Mouse (Mus musculus) left cerebral cortex, postnatal 36 days (tissue): ENCODE measurements at regions not wholly inside any gene's neighbourhood (a gene's known extent, or its start where the extent isn't known, plus 50 kb on each side); places are given as distances from the start of the nearest gene placed in this dataset.

ENCODE experiments used
- DNase-seq, 2 experiments: peaks; one replicate each; pipeline ENCODE4 v3.0.0; 2021 to 2022; ENCODE audit warnings: low spot score in 2 of 2, mixed read lengths in 1 of 2
- intact Hi-C: fragments of 180-260 bp; cut with DNase I; formaldehyde crosslinking; loops from one replicate; pipeline ENCODE4 v1.15.1; 2025

GRCm38 (mm10) chr8:115554185-115554584, 153.4 kb downstream of the Maf start:
- intact Hi-C loops: no loop called here
- no peak for DNase-seq

- no peak for DNase-seq
- intact Hi-C loops: no loop called here
Measured at GRCm38 (mm10) chr8:115551262-115551661, 156.3 kb downstream of the Maf start.

- DNase-seq: no peak
- intact Hi-C loops: no loop called here
Measured at GRCm38 (mm10) chr8:115549112-115549511, 158.5 kb downstream of the Maf start.

- DNase-seq: no peak
- intact Hi-C loops: no loop called here
Measured at GRCm38 (mm10) chr8:115544067-115544466, 163.5 kb downstream of the Maf start.

DNA sequence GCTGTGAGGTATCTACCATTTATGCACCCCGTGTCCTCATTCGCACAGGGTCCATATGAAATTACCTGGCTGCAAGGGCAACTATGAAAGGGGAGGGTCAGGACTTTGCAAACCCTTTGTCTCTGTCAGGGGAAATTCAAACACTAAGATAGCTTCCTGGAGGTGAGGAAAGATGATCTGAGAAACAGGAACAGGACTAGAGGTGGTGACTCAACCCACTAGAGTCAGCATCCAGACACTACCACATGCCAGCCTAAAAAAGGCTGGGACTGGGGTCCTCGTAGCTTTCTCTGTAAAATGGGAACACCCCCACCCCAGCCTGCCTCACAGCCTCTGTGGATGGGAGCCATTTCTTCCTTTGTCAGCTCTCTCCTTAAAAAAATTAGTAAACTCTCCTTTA, 164.7 kb downstream of the Maf start:
- DNase-seq: no peak
- intact Hi-C loops: no loop called here

DNA sequence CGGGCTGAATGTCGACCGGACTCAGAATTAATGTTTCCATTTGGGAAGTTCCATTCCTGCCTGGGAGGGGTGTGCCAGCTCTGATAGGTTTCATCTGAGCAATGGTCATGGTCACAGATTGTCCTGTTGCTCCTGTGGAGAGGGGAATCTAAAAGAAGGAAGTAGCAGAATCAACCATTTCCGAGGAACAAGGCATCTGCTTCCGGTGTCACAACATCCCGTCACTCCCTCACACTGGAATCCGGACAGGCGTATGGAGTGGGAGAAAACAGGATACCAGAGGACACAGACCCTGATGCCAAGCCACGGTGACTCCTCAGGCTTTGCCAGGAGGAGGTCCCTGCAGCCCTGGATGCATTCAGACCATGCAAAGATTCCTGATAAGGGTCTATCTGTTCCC, 168.0 kb downstream of the Maf start:
- intact Hi-C loops: no loop called here
- DNase-seq: no peak

GRCm38 (mm10) chr8:115538236-115538635, 169.4 kb downstream of the Maf start:
- intact Hi-C loops: no loop called here
- DNase-seq: no peak

GRCm38 (mm10) chr8:115537761-115538160, 169.8 kb downstream of the Maf start:
- DNase-seq: no peak
- intact Hi-C loops: no loop called here

DNA sequence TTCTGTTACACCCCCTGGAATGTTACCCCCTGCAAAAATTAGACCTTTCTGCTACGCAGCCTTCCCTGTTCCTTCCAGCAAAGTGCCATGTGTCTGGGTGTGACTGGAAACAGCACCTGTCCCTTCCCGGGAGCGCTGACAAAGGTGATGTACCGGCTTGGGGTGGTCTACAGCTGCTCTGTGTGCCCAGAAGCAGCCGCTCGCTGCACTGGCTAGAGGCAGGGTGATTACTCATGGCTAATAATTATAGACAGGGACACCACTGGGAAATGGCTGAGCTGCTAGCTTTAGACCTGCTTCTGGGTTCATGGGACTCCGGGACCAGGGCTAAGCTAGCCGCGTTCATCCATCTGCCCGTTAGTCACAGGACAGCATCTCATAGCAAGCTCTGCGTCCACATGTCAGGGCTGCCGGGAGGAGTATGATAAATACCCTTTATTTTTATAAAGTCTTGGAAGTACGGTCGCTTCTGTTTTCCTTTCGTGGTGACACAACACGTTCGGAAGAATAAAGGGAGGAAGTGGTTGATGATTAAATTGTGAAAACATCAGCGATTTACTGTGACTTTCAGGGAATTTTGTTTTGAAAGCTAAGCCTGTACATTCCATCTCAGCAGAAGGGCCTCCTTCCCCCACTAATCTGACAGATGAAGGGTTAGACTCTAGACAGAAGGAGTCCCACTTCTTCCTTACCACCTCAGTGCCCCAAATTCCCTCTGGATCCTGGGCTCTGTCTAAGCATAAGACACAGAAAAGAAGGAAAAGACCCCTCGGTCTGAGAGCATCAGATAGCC, 170.8 kb downstream of the Maf start:
- intact Hi-C loops: no loop called here
- DNase-seq: no peak

DNA sequence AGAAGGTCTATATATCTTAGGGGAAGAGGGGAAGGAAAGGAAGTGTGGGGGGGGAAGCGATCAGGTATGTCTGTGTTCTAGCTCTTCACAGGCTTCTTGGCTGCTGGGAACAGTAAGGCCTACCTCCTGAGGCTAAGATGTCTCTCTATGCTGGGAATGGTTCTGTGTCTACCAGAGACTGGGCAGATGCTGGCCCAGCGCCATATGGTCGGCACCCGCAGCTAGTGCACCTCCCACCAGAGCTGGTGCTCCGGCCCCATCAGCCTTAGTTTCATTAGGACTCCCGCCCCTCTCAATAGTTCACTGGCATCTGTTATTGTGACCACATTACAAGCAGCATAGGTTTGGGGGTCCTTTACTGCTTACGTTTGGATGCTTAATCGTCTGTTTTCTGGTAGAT, 171.6 kb downstream of the Maf start:
- intact Hi-C loops: no loop called here
- DNase-seq: no peak

- intact Hi-C loops: no loop called here
- no peak for DNase-seq
Measured at GRCm38 (mm10) chr8:115534030-115534429, 173.6 kb downstream of the Maf start.

DNA sequence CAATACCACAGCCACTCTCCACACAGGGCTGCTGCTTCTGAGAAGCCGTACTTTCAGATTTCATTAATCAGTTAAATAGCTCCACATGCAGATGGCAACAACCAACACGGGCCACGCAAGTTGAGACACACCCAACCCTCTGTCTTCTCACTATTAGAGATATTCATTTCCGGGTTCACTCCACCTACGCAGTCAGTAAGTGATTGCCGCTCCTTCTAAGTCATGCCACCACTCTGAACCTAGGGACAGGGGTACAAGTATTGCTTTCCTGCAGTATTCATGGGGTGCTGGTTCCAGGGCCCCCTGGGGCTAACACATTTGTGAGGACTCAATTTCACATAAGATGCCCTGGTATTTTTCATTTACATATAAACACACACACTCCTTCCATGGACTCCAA, 176.3 kb downstream of the Maf start:
- intact Hi-C loops: no loop called here
- no peak for DNase-seq

- DNase-seq: peak; percentile 19
- intact Hi-C loops: no loop called here
Measured at GRCm38 (mm10) chr8:115529568-115530342, 177.8 kb downstream of the Maf start.

DNA sequence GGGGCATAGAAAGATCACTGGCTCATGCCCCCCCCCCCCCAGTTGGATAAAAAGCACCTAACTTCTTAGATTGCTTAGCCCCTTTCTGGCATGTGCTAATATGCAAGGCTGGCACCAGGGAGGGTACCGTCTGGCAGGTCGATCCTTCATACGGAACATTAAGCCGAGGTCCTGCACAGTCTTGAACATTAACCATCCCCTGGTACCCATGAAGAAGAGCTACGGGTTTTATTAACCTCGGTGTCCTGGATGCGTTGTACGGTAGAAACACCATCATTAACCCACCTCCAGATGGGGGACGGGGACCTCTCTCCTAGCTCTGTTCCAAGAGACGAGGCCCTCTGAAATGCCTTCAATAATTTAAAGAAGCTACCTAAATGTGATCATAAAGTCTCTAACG, 178.7 kb downstream of the Maf start:
- DNase-seq: no peak
- intact Hi-C loops: no loop called here

- intact Hi-C loops: no loop called here
- DNase-seq: no peak
Measured at GRCm38 (mm10) chr8:115525149-115525548, 182.4 kb downstream of the Maf start.

GRCm38 (mm10) chr8:115524713-115525112, 182.9 kb downstream of the Maf start:
- intact Hi-C loops: no loop called here
- no peak for DNase-seq

DNA sequence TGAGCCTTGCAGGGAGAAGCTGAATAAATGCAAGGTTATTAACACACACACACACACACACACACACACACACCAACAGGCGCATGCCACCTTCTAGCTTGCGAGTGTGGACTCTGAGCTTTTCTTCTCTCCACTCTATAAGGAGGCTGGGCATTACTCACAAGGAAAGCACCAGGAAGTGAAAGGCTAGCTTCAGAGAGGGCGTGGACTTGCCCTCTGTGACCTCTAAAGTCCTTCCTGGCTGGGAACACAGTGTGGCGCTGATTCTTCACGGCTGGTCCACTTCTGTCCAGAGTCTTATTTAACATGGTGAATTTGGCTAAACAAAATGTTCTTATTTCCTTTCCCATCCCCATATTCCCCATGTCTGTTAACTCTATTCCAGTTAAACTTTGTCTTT, 185.1 kb downstream of the Maf start:
- intact Hi-C loops: no loop called here
- no peak for DNase-seq

DNA sequence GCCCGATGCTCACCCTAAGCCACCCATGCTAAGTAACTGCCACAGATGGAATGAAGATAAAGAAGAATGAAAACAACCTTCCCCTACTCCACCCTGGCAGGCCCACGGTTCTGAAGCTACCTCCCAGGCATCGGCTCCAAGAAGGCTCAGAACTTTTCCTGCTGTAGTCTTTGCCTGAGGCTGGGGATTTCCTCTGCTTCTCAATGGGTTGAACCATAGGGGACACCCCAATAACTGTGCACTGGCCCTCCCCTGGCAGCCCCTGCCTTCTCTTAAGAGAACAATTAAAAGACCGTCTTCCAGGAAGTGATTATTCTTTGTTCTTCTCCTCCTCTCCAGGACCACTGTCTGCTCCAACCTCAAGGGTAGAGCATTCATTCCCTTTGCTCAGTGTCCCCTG, 191.9 kb downstream of the Maf start:
- intact Hi-C loops: no loop called here

DNA sequence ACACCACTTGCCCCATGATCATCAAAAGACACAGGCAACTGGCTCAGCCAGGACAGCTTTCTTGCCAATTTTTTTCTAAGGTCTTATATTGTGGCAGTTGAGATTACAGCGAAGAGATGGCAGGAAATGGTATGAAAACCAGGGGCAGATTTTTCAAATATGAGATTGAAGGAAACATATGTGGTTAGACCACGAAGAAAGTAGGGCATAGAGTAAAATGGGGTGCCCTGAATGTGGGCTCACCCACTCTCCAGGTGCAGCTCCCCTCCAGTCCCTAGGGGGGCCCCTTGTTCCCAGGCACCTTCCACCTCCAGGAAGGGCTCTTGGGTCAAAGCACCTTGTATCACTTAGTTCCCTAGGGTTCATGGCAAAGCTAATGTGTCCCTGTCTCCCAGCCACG, 193.1 kb downstream of the Maf start:
- DNase-seq: no peak
- intact Hi-C loops: no loop called here

More for the DNA sequence above, 191.9 kb downstream of the Maf start:
- no peak for DNase-seq

DNA sequence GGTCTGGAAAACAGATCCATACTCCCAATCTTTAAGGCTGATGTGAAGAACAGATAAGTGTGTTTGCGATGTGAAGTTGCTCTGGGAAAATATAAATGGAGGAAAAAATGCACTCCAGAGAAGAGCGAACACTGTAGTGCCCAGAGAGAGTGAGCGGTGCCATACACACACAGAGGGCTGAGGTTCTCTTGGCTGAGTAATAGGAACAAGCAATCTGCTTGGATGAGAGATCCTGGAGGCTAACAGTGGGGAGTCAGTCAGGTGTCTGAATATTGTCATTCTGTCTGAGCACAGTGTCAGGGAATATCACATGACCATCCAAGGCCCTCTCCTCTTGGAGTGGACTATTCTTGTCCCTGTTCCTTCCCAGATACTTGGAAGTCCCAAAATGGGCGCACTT, 200.4 kb downstream of the Maf start:
- intact Hi-C loops: no loop called here
- no peak for DNase-seq

- no peak for DNase-seq
- intact Hi-C loops: no loop called here
Measured at GRCm38 (mm10) chr8:115506741-115507140, 200.9 kb downstream of the Maf start.
